Mouse (Mus musculus): ENCODE results near the gene Tmem26. TPM values are rescaled to one million over a fixed set of nuclear protein-coding genes. Genes with fewer than 3 reads are reported as not detected.
"Not testable (repeated sequence)": the region's sequence is repeated elsewhere in the genome, so short reads cannot be mapped to it uniquely, and the experiment has no call there.

Tmem26 gene
- total RNA-seq (2021), result 5.7 and 7.4 TPM in 2 replicates
- long read RNA-seq, partial matches to known transcripts, result 0 of 2 reads
- long read RNA-seq, other reads (novel, unspliced or antisense), result 2 of 2 reads

- peak; percentile 62 for DNase-seq
Observed at GRCm38 (mm10) chr10:68723568-68724360, at the start of gene Tmem26. Gene Tmem26 (plus strand): TSS chr10:68723646.

- DNase-seq, result no peak
Observed at GRCm38 (mm10) chr10:68678678-68679077, 44.8 kb upstream of the Tmem26 start.

GRCm38 (mm10) chr10:68681233-68681632, 42.2 kb upstream of the Tmem26 start:
- DNase-seq, result no peak

- DNase-seq, result no peak
Observed at GRCm38 (mm10) chr10:68685510-68685909, 37.9 kb upstream of the Tmem26 start.

GRCm38 (mm10) chr10:68691116-68691515, 32.3 kb upstream of the Tmem26 start:
- DNase-seq, result no peak

- DNase-seq, result no peak
Observed at GRCm38 (mm10) chr10:68692401-68692800, 31.0 kb upstream of the Tmem26 start.

GRCm38 (mm10) chr10:68695760-68696336, 27.6 kb upstream of the Tmem26 start:
- no peak for DNase-seq

- DNase-seq, result no peak
Observed at GRCm38 (mm10) chr10:68704268-68704667, 19.2 kb upstream of the Tmem26 start.

- DNase-seq, result no peak
Observed at GRCm38 (mm10) chr10:68705471-68706036, 17.9 kb upstream of the Tmem26 start.

GRCm38 (mm10) chr10:68707014-68707852, 16.2 kb upstream of the Tmem26 start:
- no peak for DNase-seq

- DNase-seq, result no peak
Observed at GRCm38 (mm10) chr10:68712926-68713325, 10.5 kb upstream of the Tmem26 start.

- DNase-seq, result no peak
Observed at GRCm38 (mm10) chr10:68714302-68714701, 9.1 kb upstream of the Tmem26 start.

GRCm38 (mm10) chr10:68715396-68715795, 8.1 kb upstream of the Tmem26 start:
- no peak for DNase-seq

- no peak for DNase-seq
Observed at GRCm38 (mm10) chr10:68718375-68718774, 5.1 kb upstream of the Tmem26 start.

GRCm38 (mm10) chr10:68720887-68721400, 2.5 kb upstream of the Tmem26 start:
- DNase-seq, result peak; percentile 57

GRCm38 (mm10) chr10:68723015-68723414, 431 bp upstream of the Tmem26 start:
- DNase-seq, result no peak

- peak; percentile 53 for DNase-seq
Observed at GRCm38 (mm10) chr10:68724361-68724720, 895 bp downstream of the Tmem26 start.

GRCm38 (mm10) chr10:68727464-68727863, 4.0 kb downstream of the Tmem26 start:
- no peak for DNase-seq

GRCm38 (mm10) chr10:68735621-68736020, 12.2 kb downstream of the Tmem26 start:
- no peak for DNase-seq

- no peak for DNase-seq
Observed at GRCm38 (mm10) chr10:68737391-68737790, 13.9 kb downstream of the Tmem26 start.

GRCm38 (mm10) chr10:68738981-68739380, 15.5 kb downstream of the Tmem26 start:
- DNase-seq, result not testable (repeated sequence)

- DNase-seq, result no peak
Observed at GRCm38 (mm10) chr10:68740251-68740650, 16.8 kb downstream of the Tmem26 start.

Measured in adrenal gland, postnatal 25 days (tissue).